Mouse (Mus musculus): ENCODE measurements around the gene Axl. TPM values are rescaled to one million over a fixed set of nuclear protein-coding genes. Genes with fewer than 3 reads are reported as not detected.

Gene Axl
- polyA plus RNA-seq, 1 experiment from 2014 or later: 55.1 TPM

GRCm38 (mm10) chr7:25815571-25815970, 27.1 kb upstream of the Axl start:
- Histone ChIP-seq H3K36me3 (ENCODE audit: control insufficient read depth, insufficient read depth, low read length) (no peaks in the 10 kb centered on the region), H3K9ac (ENCODE audit: low read length) (peak overlapping the region; percentile 63), H3K9me3 (ENCODE audit: control insufficient read depth, low read length) (no peaks in the 10 kb centered on the region), H3K4me2 (ENCODE audit: low read depth, low read length) (peak overlapping the region; percentile 73), H3K27me3 (ENCODE audit: control insufficient read depth, insufficient read depth, low read depth, low read length) (peaks cover 23% of the 10 kb centered on the region), H3K4me1 (replicated peaks; ENCODE audit: control insufficient read depth, insufficient read depth, low read length) (peaks cover 10% of the 10 kb centered on the region), H3K27ac (ENCODE audit: low read length) (no peak overlapping the region), H3K4me3 (ENCODE audit: low read length) (peak overlapping the region; percentile 44)
- 14% methylated on average over 7 of the region's 7 CpGs for WGBS
- ATAC-seq (ENCODE audit: low read depth): no peak

DNA sequence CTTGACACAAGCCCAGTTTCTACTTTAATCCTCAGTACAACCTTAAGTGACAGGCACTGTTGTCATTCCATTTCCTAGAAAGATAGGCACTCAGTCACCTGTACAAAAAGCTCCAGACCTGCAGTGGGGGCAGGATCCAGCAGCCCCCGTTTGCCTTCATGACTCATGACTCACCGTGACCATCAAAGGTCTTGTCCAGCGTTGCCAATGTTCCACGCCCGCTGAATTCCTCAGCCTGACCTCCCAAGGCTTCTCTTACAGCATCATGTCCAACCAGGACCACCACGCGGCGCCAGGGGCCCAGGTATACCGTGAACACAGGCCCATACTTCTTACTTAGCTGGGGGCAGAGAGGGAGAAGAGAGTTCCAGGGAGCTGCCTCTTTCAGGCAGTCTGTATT, 26.2 kb upstream of the Axl start:
- Histone ChIP-seq H3K4me2 (ENCODE audit: low read depth, low read length) (no peak overlapping the region), H3K4me1 (replicated peaks; ENCODE audit: control insufficient read depth, insufficient read depth, low read length) (peaks cover 10% of the 10 kb centered on the region), H3K9me3 (ENCODE audit: control insufficient read depth, low read length) (no peaks in the 10 kb centered on the region), H3K27ac (ENCODE audit: low read length) (no peak overlapping the region), H3K36me3 (ENCODE audit: control insufficient read depth, insufficient read depth, low read length) (no peaks in the 10 kb centered on the region), H3K9ac (ENCODE audit: low read length) (no peak overlapping the region), H3K4me3 (ENCODE audit: low read length) (no peak overlapping the region), H3K27me3 (ENCODE audit: control insufficient read depth, insufficient read depth, low read depth, low read length) (peaks cover 23% of the 10 kb centered on the region)
- ATAC-seq (ENCODE audit: low read depth): no peak
- 62% methylated on average over 9 of the region's 9 CpGs for WGBS

- ATAC-seq (ENCODE audit: low read depth): no peak
- no peaks in the 10 kb centered on the region for H3K9me3 ChIP-seq (ENCODE audit: control insufficient read depth, low read length)
- H3K4me1 ChIP-seq (replicated peaks; ENCODE audit: control insufficient read depth, insufficient read depth, low read length): peaks cover 10% of the 10 kb centered on the region
- no peaks in the 10 kb centered on the region for H3K36me3 ChIP-seq (ENCODE audit: control insufficient read depth, insufficient read depth, low read length)
- no peak overlapping the region for H3K27ac ChIP-seq (ENCODE audit: low read length)
- peaks cover 21% of the 10 kb centered on the region for H3K27me3 ChIP-seq (ENCODE audit: control insufficient read depth, insufficient read depth, low read depth, low read length)
- H3K4me2 ChIP-seq (ENCODE audit: low read depth, low read length): no peak overlapping the region
- no peak overlapping the region for H3K9ac ChIP-seq (ENCODE audit: low read length)
- H3K4me3 ChIP-seq (ENCODE audit: low read length): no peak overlapping the region
- WGBS: 71% methylated on average over 1 of the region's 1 CpGs
Observed at GRCm38 (mm10) chr7:25812195-25812594, 23.7 kb upstream of the Axl start.

DNA sequence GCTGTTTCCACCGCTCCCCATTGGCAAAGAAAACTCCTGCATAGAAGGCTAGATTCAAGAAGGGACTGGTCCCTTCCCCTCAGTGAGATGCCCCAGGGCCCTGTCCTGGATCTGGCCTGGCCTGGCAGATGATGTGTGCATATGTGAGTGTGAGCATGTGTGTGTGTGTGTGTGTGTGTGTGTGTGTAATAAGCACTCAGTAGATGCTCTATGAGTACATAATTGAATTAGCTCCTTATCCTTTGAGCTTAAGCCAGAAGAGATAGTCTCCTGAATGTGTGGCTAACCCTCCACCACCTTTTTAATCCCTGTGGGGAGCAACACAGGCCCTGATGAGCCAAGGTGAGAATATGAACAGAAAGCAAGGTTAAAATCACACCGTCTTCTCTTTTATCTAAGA, 23.2 kb upstream of the Axl start:
- WGBS: 83% methylated on average over 2 of the region's 2 CpGs
- H3K27me3 ChIP-seq (ENCODE audit: control insufficient read depth, insufficient read depth, low read depth, low read length): peaks cover 18% of the 10 kb centered on the region
- no peak overlapping the region for H3K9ac ChIP-seq (ENCODE audit: low read length)
- no peak overlapping the region for H3K27ac ChIP-seq (ENCODE audit: low read length)
- H3K9me3 ChIP-seq (ENCODE audit: control insufficient read depth, low read length): no peaks in the 10 kb centered on the region
- no peak overlapping the region for H3K4me2 ChIP-seq (ENCODE audit: low read depth, low read length)
- no peaks in the 10 kb centered on the region for H3K36me3 ChIP-seq (ENCODE audit: control insufficient read depth, insufficient read depth, low read length)
- ATAC-seq (ENCODE audit: low read depth): no peak
- peaks cover 8% of the 10 kb centered on the region for H3K4me1 ChIP-seq (replicated peaks; ENCODE audit: control insufficient read depth, insufficient read depth, low read length)
- H3K4me3 ChIP-seq (ENCODE audit: low read length): no peak overlapping the region

- WGBS: 11% methylated on average over 21 of the region's 21 CpGs
- Histone ChIP-seq H3K4me2 (ENCODE audit: low read depth, low read length) (peak overlapping the region; percentile 47), H3K9me3 (ENCODE audit: control insufficient read depth, low read length) (no peaks in the 10 kb centered on the region), H3K4me1 (replicated peaks; ENCODE audit: control insufficient read depth, insufficient read depth, low read length) (0 out of 2 replicates have a peak, but pooled peaks cover 6% of the 10 kb centered on the region), H3K9ac (ENCODE audit: low read length) (peak overlapping the region; percentile 52), H3K4me3 (ENCODE audit: low read length) (peak overlapping the region; percentile 16), H3K27ac (ENCODE audit: low read length) (no peak overlapping the region), H3K36me3 (ENCODE audit: control insufficient read depth, insufficient read depth, low read length) (no peaks in the 10 kb centered on the region), H3K27me3 (ENCODE audit: control insufficient read depth, insufficient read depth, low read depth, low read length) (no peaks in the 10 kb centered on the region)
- ATAC-seq (ENCODE audit: low read depth): peak; percentile 12
Observed at GRCm38 (mm10) chr7:25805631-25806343, 17.3 kb upstream of the Axl start.

GRCm38 (mm10) chr7:25804792-25805191, 16.3 kb upstream of the Axl start:
- Histone ChIP-seq H3K36me3 (ENCODE audit: control insufficient read depth, insufficient read depth, low read length) (no peaks in the 10 kb centered on the region), H3K27ac (ENCODE audit: low read length) (no peak overlapping the region), H3K4me2 (ENCODE audit: low read depth, low read length) (no peak overlapping the region), H3K4me1 (replicated peaks; ENCODE audit: control insufficient read depth, insufficient read depth, low read length) (0 out of 2 replicates have a peak, but pooled peaks cover 6% of the 10 kb centered on the region), H3K9ac (ENCODE audit: low read length) (no peak overlapping the region), H3K9me3 (ENCODE audit: control insufficient read depth, low read length) (no peaks in the 10 kb centered on the region), H3K27me3 (ENCODE audit: control insufficient read depth, insufficient read depth, low read depth, low read length) (no peaks in the 10 kb centered on the region), H3K4me3 (ENCODE audit: low read length) (no peak overlapping the region)
- 77% methylated on average over 4 of the region's 4 CpGs for WGBS
- no peak for ATAC-seq (ENCODE audit: low read depth)

DNA sequence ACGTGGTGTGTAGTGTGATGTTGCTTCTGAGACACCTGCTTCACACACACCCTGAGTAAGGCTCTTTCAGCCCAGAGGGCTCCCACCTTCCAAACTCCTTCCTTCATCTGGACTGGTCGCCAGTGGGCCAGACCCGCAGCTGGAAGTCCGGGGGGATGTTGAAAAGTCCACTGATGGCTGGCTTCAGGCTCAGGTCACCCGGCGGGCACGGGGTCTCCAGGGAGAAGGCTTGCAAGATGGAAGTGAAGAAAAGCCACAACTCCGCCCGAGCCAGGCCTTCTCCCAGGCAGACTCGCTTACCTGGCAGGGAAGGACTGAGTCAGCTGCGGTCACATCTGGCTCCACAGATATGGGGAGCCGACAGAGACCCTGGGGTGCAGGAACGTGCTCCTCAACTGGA, 15.0 kb upstream of the Axl start:
- H3K27me3 ChIP-seq (ENCODE audit: control insufficient read depth, insufficient read depth, low read depth, low read length): no peaks in the 10 kb centered on the region
- H3K27ac ChIP-seq (ENCODE audit: low read length): no peak overlapping the region
- 0 out of 2 replicates have a peak, but pooled peaks cover 6% of the 10 kb centered on the region for H3K4me1 ChIP-seq (replicated peaks; ENCODE audit: control insufficient read depth, insufficient read depth, low read length)
- no peak overlapping the region for H3K9ac ChIP-seq (ENCODE audit: low read length)
- H3K4me3 ChIP-seq (ENCODE audit: low read length): no peak overlapping the region
- 69% methylated on average over 13 of the region's 13 CpGs for WGBS
- no peaks in the 10 kb centered on the region for H3K9me3 ChIP-seq (ENCODE audit: control insufficient read depth, low read length)
- ATAC-seq (ENCODE audit: low read depth): no peak
- no peak overlapping the region for H3K4me2 ChIP-seq (ENCODE audit: low read depth, low read length)
- H3K36me3 ChIP-seq (ENCODE audit: control insufficient read depth, insufficient read depth, low read length): no peaks in the 10 kb centered on the region

GRCm38 (mm10) chr7:25802241-25803125, 14.0 kb upstream of the Axl start:
- WGBS: 21% methylated on average over 24 of the region's 24 CpGs

DNA sequence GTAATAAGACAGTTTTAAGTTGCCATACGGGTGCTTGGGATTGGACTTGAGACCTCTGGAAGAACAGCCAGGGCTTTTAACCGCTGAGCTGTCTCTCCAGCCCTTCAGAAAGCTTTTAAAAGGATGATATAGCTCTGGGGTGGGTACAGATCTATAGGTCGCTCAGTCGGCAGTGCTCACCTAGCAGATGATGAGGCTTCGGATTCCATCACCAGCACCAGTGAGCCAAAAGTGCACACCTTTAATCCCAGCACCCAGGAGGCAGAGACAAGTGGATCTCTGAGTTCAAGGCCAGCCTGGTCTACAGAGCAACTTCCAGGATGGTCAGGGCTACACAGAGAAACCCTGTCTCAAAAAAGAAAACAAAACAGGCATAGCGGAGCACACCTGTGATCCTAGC, 12.5 kb upstream of the Axl start:
- Histone ChIP-seq H3K9ac (ENCODE audit: low read length) (no peak overlapping the region), H3K27ac (ENCODE audit: low read length) (no peak overlapping the region), H3K4me2 (ENCODE audit: low read depth, low read length) (no peak overlapping the region), H3K36me3 (ENCODE audit: control insufficient read depth, insufficient read depth, low read length) (no peaks in the 10 kb centered on the region), H3K9me3 (ENCODE audit: control insufficient read depth, low read length) (no peaks in the 10 kb centered on the region), H3K4me1 (replicated peaks; ENCODE audit: control insufficient read depth, insufficient read depth, low read length) (0 out of 2 replicates have a peak, but pooled peaks cover 6% of the 10 kb centered on the region), H3K4me3 (ENCODE audit: low read length) (no peak overlapping the region), H3K27me3 (ENCODE audit: control insufficient read depth, insufficient read depth, low read depth, low read length) (no peaks in the 10 kb centered on the region)
- 86% methylated on average over 6 of the region's 6 CpGs for WGBS
- ATAC-seq (ENCODE audit: low read depth): no peak

More at GRCm38 (mm10) chr7:25802241-25803125, 14.0 kb upstream of the Axl start:
- H3K4me2 ChIP-seq (ENCODE audit: low read depth, low read length): peak overlapping the region; percentile 34
- H3K4me3 ChIP-seq (ENCODE audit: low read length): peak overlapping the region; percentile 10
- H3K27me3 ChIP-seq (ENCODE audit: control insufficient read depth, insufficient read depth, low read depth, low read length): no peaks in the 10 kb centered on the region
- H3K9me3 ChIP-seq (ENCODE audit: control insufficient read depth, low read length): no peaks in the 10 kb centered on the region
- peak overlapping the region; percentile 33 for H3K9ac ChIP-seq (ENCODE audit: low read length)
- H3K36me3 ChIP-seq (ENCODE audit: control insufficient read depth, insufficient read depth, low read length): no peaks in the 10 kb centered on the region
- 0 out of 2 replicates have a peak, but pooled peaks cover 6% of the 10 kb centered on the region for H3K4me1 ChIP-seq (replicated peaks; ENCODE audit: control insufficient read depth, insufficient read depth, low read length)
- H3K27ac ChIP-seq (ENCODE audit: low read length): peak overlapping the region; percentile 77
- peak; percentile 88 for ATAC-seq (ENCODE audit: low read depth)
